Mouse (Mus musculus) A20 (cell line): Measurements from ENCODE around the gene E130218I03Rik.

Experiments
- DNase-seq: peaks from one replicate; pipeline ENCODE4 v3.0.0-alpha.2; 2011; ENCODE audit warnings: low read depth, low spot score

E130218I03Rik gene

DNA sequence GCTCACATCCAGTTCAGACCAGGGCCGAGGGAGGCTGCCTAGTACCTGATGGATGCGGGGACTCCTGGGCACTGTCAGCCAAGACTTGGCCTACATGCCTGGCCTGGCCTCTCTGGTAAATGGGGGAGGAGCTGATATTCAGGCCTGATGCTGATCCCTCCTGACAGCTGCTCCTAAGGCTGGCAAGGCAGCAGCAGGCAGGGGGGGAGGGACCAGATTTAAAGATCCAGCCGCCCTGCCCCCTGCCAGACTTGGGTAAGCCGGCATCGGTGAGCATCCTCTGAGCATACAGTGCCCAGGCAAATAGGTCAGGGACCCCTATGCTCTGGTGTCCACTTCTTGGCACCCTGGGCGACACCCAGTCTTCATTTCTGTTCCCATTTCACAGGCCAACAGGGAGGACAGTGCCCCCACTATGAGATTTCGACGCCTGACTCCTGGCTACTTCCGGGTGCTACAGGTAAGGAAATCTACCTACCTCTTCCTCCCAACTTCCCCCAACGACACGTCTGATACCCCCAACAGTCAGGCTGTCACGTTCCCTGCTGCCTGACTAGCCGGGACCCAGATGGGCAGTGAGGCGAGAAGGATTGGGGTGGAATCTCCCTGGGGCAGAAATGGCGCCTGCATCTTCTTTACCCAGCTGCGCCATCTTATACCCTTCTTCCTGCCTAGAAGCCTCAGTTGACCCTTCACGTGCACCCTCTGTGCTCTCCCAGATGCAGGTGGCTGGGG, at the start of gene E130218I03Rik:
TSS of gene E130218I03Rik (plus strand) at position 147 of the 735 bp plus-strand sequence.
- no peak for DNase-seq

- no peak for DNase-seq
These were observed 44.1 kb upstream of the E130218I03Rik start for GRCm38 (mm10) chr4:134199371-134199770.

- no peak for DNase-seq
These were observed 40.6 kb upstream of the E130218I03Rik start, which contains the start of gene Gm7534 for GRCm38 (mm10) chr4:134202904-134203303. Gene Gm7534, minus strand, starts transcription at chr4:134203004.

GRCm38 (mm10) chr4:134203340-134203896, 40.0 kb upstream of the E130218I03Rik start:
- DNase-seq = no peak

DNA sequence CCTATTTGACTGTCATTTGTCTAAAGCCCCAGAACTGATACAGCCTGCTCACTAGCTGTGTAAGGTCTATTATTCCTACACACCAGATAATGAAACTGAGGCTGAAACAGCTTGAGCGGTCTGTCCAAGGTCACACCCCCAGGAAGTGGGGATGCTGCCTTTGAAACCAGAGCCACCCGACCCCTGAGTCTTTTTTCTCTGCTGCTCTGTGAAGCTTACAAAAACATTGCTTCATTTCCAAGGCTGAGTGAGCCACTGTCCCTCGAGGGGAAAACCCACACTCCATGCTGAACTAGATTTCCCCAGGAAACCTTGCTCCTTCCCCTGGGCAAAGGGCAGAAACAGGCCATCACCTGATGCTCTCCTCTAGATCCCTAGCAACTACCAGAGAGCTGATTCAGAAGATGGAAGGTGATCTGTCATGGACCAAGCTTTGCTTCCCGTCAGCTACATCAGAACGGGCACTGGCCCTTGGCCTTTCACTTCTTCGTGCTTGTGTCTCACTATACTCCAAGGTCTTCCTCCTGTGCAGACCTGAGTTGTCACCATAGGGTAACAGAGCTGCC, 36.9 kb upstream of the E130218I03Rik start:
- DNase-seq = no peak

DNA sequence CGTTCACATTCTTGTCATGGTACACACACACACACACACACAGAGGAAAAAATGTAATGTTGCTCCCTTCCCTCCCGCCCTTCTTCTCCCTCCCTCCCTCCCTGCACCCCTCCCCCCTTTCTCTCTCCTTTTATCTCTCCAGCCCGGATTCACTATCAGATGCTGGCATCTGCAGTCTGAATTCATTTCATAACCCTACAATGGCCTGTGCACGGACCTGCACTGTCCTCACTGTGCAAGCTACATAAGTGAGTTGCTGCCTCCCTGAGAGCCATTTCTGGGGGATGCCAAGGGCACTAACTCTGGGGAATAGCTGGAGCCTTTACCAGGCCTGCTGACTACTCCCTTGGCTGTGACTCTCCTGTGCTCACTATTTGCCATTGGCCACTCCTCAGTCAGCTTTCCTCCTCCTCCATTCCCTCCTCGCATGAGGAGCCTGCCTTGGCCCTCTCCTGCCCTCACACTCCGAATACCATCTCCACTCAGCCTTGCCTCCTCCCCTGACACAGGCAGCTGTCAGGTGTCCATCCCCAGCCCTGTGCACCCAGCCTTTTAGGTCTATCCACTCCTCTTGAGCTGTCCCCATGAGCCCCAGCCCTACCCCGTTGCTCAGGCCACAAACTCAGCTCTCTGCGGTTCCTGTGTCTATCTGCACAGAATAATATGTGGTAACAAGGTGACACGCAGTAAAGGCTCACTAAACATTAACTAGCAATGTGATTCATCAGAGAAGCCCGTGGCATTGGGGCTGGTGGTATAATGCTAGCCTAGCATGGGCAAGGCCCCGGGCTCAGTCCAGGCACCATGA, 20.5 kb upstream of the E130218I03Rik start:
- no peak for DNase-seq

- DNase-seq = no peak
These were observed 16.3 kb upstream of the E130218I03Rik start, which contains the start of gene Catsper4 for GRCm38 (mm10) chr4:134227194-134227593. Gene Catsper4, minus strand, starts transcription at chr4:134227383.

DNA sequence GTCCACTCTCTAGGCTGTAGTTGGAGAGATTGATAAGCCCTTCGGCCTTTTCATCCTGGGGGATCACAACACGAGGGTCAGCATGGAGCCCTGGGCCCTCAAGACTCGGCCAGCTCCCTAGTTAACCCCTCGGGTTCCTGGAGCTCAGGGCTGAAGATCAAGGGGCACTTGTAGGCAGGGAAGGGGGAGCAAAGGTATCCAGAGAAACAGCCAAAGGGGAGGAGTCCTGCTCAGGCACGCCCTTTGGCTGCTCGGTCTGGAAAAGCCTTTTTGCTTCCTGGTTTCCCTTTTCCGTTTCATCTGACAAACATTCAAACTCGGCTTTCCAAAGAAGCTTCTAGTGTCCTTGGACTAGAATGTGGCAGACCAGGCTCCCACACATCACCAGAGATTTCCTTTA, 13.0 kb upstream of the E130218I03Rik start:
- no peak for DNase-seq

DNA sequence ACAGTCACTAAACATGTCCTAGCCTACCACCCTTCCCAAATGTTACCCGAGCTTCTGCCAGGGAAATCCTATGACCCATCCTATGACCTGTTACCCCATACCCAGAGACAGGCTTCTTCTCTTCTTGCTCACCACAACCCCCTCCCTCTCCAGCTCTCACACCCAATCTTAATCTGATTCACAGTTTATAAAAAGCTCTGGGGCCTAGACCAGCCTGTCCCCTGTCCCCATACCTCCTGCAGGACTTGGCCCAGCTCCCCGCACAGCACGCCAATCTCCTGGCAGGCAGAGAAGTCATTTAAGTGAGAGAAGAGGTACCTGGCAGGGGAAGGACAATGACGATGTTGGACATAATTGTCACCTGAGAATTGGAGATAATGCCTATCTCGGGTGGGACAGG, 8.6 kb upstream of the E130218I03Rik start:
- no peak for DNase-seq

DNA sequence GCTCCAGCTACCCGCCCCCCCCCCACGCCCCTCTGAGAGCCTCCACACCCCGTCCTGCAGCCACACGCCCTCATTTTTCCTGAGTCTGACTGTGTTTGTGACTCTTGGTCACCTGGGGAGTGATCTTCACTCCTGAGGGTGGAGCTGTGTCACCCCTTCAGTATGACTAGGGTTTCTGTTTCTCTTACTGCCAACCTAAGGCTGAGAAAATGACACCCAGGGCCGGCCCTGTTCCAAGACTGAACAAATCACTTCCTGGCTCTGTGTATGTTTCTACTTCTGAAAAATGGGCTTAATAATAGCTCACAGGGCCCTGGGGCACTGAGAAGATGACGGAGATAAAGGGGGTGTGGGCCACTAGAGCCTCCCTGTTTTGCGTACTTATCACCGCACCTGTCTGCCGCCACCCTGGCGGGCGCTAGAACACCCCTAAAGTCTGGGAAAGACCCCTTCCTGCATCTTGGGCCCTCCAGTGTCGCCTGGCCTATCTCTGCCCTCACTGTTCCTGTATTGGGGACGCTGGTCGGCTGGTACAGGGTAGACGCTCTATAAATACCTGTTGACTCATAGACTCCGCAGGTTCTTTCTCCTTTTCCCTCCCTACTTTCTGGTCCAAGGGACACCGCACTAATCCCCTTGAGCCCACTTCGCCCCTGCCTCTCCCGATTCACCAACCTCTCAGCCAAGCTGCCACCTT, 5.7 kb upstream of the E130218I03Rik start:
- no peak for DNase-seq

- no peak for DNase-seq
These were observed 5.2 kb upstream of the E130218I03Rik start, which contains the start of gene Cnksr1 for GRCm38 (mm10) chr4:134238279-134238651. Gene Cnksr1, minus strand, starts transcription at chr4:134238399.

GRCm38 (mm10) chr4:134238686-134239085, 4.8 kb upstream of the E130218I03Rik start:
- no peak for DNase-seq

- peak; percentile 93 for DNase-seq
These were observed 1.8 kb downstream of the E130218I03Rik start, which contains the start of gene Zfp593 for GRCm38 (mm10) chr4:134245148-134245843. Gene Zfp593, minus strand, starts transcription at chr4:134245592.

- DNase-seq = no peak
These were observed 2.8 kb downstream of the E130218I03Rik start for GRCm38 (mm10) chr4:134246256-134246655.

- DNase-seq = no peak
These were observed 3.3 kb downstream of the E130218I03Rik start, which contains the start of gene Gm30191 for GRCm38 (mm10) chr4:134246719-134247258. Gene Gm30191, plus strand, starts transcription at chr4:134246935.

DNA sequence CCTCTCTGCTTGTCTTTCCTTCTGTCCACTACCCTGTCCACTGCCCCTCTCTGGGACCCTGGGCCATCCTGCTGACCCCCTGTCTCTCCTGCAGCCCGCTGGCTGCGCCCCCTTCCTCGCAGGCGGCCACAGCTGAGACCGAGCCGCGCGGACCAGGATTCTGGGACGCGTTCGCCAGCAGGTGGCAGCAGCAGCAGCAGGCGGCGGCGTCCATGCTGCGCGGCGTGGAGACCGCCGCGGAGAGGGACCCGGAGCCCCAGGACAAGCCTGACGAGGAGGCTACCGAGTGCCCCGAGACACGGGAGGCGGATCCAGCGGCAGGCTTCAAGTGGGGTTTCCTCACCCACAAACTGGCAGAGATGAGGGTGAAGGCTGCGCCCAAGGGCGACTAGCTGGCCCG, 6.2 kb downstream of the E130218I03Rik start:
- peak; percentile 64 for DNase-seq

- no peak for DNase-seq
These were observed 6.9 kb downstream of the E130218I03Rik start for GRCm38 (mm10) chr4:134250116-134250929.

DNA sequence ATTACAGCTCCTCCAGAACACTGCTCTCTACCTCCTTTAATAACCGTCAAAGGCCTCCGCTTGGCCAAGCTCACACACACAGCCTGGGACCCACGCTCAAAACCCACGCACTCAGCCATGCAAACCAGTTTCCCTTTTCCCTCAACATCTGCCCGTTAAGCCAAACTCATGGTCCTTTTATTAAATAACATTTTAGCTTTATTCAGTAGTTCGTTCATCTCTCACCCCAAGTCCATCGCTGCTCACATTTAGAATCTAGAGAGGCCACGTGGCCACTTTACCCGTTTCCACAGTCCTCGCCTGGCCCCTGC, 7.4 kb downstream of the E130218I03Rik start:
- DNase-seq = no peak
